Mouse (Mus musculus) heart, postnatal 10 days (tissue): ENCODE data around the gene Arnt2. TPM values are rescaled to one million over a fixed set of nuclear protein-coding genes. Genes with fewer than 3 reads are reported as not detected.

ENCODE experiments used
- DNase-seq, 2 experiments: peaks; one replicate each; pipeline ENCODE4 v3.0.0; 2021
- intact Hi-C: fragments of 180-260 bp; cut with DNase I; formaldehyde crosslinking; loops from one replicate; pipeline ENCODE4 v1.15.1; 2025
- total RNA-seq, 2 experiments: library from RNA; stranded (reverse); gene quantifications; 2 replicates each; pipeline ENCODE4 v1.2.3; 2021

The Arnt2 gene
- total RNA-seq, 2 experiments from 2014 or later, result 1.5 to 1.7 TPM

- DNase-seq, result no peak
- intact Hi-C loops, result no loop called here
These were observed 8.1 kb downstream of the Arnt2 start for GRCm38 (mm10) chr7:84401641-84402455.

GRCm38 (mm10) chr7:84397320-84397719 lies 12.7 kb downstream of the Arnt2 start:
- no peak for DNase-seq
- intact Hi-C loops, result no loop called here

GRCm38 (mm10) chr7:84396581-84396980 lies 13.4 kb downstream of the Arnt2 start:
- DNase-seq, result no peak
- intact Hi-C loops, result no loop called here

GRCm38 (mm10) chr7:84387826-84388225 lies 22.1 kb downstream of the Arnt2 start:
- no peak for DNase-seq
- intact Hi-C loops, result no loop called here

- DNase-seq, result no peak
- intact Hi-C loops, result no loop called here
These were observed 23.5 kb downstream of the Arnt2 start for GRCm38 (mm10) chr7:84386472-84386871.

- intact Hi-C loops, result no loop called here
- DNase-seq, result no peak
These were observed 25.2 kb downstream of the Arnt2 start for GRCm38 (mm10) chr7:84384778-84385177.

GRCm38 (mm10) chr7:84384086-84384485 lies 25.9 kb downstream of the Arnt2 start:
- intact Hi-C loops, result no loop called here
- no peak for DNase-seq

- no peak for DNase-seq
- intact Hi-C loops, result no loop called here
These were observed 27.6 kb downstream of the Arnt2 start for GRCm38 (mm10) chr7:84382346-84382745.

- intact Hi-C loops, result no loop called here
- no peak for DNase-seq
These were observed 29.2 kb downstream of the Arnt2 start for GRCm38 (mm10) chr7:84380810-84381209.

- intact Hi-C loops, result no loop called here
- DNase-seq, result no peak
These were observed 32.6 kb downstream of the Arnt2 start for GRCm38 (mm10) chr7:84377330-84377729.

- intact Hi-C loops, result no loop called here
- no peak for DNase-seq
These were observed 36.3 kb downstream of the Arnt2 start for GRCm38 (mm10) chr7:84373691-84374090.

GRCm38 (mm10) chr7:84372871-84373270 lies 37.1 kb downstream of the Arnt2 start:
- DNase-seq, result no peak
- intact Hi-C loops, result no loop called here

- intact Hi-C loops, result no loop called here
- DNase-seq, result no peak
These were observed 37.7 kb downstream of the Arnt2 start for GRCm38 (mm10) chr7:84372280-84372679.

- DNase-seq, result no peak
- intact Hi-C loops, result no loop called here
These were observed 38.9 kb downstream of the Arnt2 start for GRCm38 (mm10) chr7:84370911-84371592.

GRCm38 (mm10) chr7:84366251-84366650 lies 43.7 kb downstream of the Arnt2 start:
- DNase-seq, result no peak
- intact Hi-C loops, result no loop called here

GRCm38 (mm10) chr7:84362711-84363110 lies 47.3 kb downstream of the Arnt2 start:
- no peak for DNase-seq
- intact Hi-C loops, result no loop called here

GRCm38 (mm10) chr7:84361086-84361684 lies 48.8 kb downstream of the Arnt2 start:
- intact Hi-C loops, result no loop called here
- no peak for DNase-seq

- DNase-seq, result no peak
- intact Hi-C loops, result loop anchor here (10.0 kb wide), 1 partner anchor 436 kb away; no protein-coding TSS in a partner anchor
These were observed 51.5 kb downstream of the Arnt2 start for GRCm38 (mm10) chr7:84358426-84358825.

- intact Hi-C loops, result loop anchor here (1.0 to 10.0 kb wide), 4 partner anchors 84 to 442 kb away; no protein-coding TSS in a partner anchor
- peak; percentile 46 to 68 for DNase-seq
These were observed 54.1 kb downstream of the Arnt2 start for GRCm38 (mm10) chr7:84355619-84356570.

GRCm38 (mm10) chr7:84354890-84355289 lies 55.1 kb downstream of the Arnt2 start:
- intact Hi-C loops, result loop anchor here (10.0 kb wide), 1 partner anchor 440 kb away; no protein-coding TSS in a partner anchor
- DNase-seq, result no peak
